Mouse (Mus musculus) liver, adult 10 weeks (tissue): Measurements from ENCODE around the gene Fam133b. TPM values are rescaled to one million over a fixed set of nuclear protein-coding genes. Genes with fewer than 3 reads are reported as not detected.

Experiments used
- polyA plus RNA-seq: library from polyadenylated mRNA; stranded (reverse); fragments of 350-450 nt; fragmentation: Illumina TruSeq; extraction: RNeasy Lipid Tissue Mini Kit (QIAGEN cat#74804); gene quantifications from one replicate; pipeline ENCODE4 v1.2.3, GENCODE M21; 2014; ENCODE audit warnings: low read depth, low replicate concordance

Fam133b gene
- polyA plus RNA-seq = 18.5 TPM

GRCm38 (mm10) chr5:3543629-3544479, at the start of gene Fam133b:
Gene Fam133b, plus strand, starts transcription at chr5:3543833.

GRCm38 (mm10) chr5:3571266-3571665, 27.6 kb downstream of the Fam133b start, which contains the start of gene 1700109H08Rik:
Gene 1700109H08Rik, plus strand, starts transcription at chr5:3571566.

GRCm38 (mm10) chr5:3595693-3596398, 52.2 kb downstream of the Fam133b start, which contains the start of gene Pex1:
Gene Pex1, plus strand, starts transcription at chr5:3596066.

GRCm38 (mm10) chr5:3596399-3596766, 52.8 kb downstream of the Fam133b start, which contains the start of gene Rbm48:
Gene Rbm48, minus strand, starts transcription at chr5:3596585.

Other genes with a start within 250 kb of the Fam133b start
- gene Cdk6, start 202.3 kb upstream of the Fam133b start, polyA plus RNA-seq = 6.2 TPM
- gene 1700109H08Rik, start 27.7 kb downstream of the Fam133b start, polyA plus RNA-seq = 2.2 TPM
- 38.4 TPM for gene Pex1, start 52.2 kb downstream of the Fam133b start, polyA plus RNA-seq
- gene Rbm48, start 52.8 kb downstream of the Fam133b start, polyA plus RNA-seq = 9.6 TPM
- gene Tmbim7, start 107.3 kb downstream of the Fam133b start, polyA plus RNA-seq = not detected
- 94.6 TPM for gene Gatad1, start 113.4 kb downstream of the Fam133b start, polyA plus RNA-seq